Mouse (Mus musculus): ENCODE measurements around the gene Dstn.

Gene Dstn

DNA sequence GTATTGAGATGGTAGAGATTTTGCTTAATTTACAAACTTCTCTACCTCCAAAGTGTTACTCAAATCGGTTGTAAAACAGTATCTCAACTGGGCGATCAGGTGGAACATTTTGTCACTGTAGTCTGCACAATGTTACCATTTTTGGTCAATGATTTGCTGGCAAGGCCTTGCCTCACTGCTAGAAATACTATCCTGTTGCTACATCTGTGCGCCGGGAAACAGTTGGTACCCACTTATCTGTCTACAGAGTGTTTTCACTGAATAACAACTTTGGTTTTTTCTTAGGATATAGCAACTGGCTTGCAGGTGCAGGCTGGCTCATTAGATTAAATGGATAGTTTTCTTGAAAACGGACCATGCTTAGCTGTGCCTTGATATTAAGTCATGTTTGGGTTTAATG lies 1.1 kb downstream of the Dstn start:
- DNase-seq (ENCODE audit: low spot score), result no peak

DNA sequence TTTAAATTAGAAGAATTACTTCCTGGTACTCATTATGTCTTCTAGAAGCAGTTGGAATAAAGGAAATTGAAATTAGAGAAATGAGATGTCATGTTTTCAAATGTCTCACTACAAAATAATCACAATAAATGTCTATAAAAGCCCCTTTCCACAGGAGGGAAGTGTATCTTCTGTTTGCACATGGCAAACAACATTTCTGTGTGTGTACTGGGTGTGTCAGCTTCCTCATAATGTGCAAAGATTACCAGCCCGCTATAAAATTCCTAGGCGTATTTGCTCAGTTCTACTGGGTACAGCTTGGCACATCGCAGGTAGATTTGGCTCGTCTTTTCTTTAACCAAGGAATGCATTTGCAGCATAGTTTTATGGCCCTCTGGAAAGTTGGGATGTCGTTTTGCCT lies 2.5 kb downstream of the Dstn start:
- no peak for DNase-seq (ENCODE audit: low spot score)

DNA sequence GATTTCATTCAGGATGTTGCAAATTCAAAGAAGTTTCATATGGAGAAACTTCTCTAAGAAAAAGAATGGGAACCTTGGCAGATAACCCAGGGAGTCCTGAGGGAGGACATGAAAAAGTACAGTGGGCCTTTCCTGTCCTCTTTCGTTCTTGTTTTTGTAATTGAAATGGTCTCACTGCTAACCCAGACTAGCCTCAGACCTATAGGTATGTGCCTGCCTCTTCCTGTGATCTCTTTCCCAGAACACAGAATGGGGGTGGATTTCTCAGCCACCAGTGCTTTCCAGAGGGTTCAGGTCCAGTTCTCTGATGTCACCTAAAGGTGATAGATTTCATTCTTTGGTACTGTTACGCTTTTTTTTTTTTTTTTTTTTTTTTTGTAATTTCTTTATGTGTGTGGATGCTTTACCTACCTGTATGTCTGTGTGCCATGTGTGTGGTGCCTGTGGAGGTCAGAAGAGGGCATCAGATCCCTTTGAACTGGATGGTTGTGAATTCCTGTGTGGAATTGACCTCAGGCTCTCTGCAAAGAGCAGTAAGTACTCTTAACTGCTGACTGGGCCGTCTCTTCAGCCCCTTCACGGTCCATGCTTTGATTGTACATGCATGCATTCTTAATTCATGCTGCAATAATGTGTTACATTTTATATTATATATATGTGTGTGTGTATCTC lies 3.8 kb downstream of the Dstn start:
- no peak for DNase-seq (ENCODE audit: low spot score)

DNA sequence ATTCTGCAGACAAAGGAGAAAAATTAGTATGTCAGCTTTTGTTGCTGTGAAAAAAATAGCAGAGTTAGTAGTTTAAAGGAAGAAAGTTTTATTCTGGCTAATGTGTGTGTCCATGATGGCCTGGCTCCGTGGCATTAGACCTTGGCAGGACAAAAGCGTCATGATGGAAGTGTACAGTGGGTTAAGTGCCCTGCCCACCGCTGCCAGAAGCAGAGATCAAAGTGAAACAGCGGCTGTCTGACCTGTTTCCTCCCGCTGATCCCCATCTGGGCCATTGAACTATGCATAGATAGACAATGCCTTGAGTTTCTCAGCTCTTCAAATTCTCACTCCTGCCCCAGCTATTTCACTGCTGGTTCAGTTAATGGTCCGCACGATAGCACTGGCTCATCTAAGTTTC lies 9.0 kb downstream of the Dstn start:
- no peak for DNase-seq (ENCODE audit: low spot score)

DNA sequence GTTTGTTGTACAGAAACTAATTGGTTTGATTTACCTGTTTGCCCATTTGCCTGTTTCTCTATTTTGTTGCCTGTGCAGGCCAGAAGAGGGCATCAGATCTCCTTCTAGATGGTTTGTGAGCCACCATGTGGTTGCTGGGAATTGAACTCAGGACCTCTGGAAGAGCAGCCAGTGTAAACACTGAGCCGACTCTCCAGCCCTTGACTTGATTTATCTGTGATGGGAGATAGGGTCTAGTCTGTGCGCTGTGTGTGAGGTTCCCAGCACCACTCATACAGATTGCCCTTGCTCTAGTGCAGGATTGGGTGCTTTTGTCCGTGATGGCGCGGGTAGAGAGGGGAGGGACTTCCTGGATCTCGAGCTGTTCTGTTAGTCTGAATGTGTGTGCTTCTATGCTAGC lies 10.7 kb downstream of the Dstn start:
- no peak for DNase-seq (ENCODE audit: low spot score)

DNA sequence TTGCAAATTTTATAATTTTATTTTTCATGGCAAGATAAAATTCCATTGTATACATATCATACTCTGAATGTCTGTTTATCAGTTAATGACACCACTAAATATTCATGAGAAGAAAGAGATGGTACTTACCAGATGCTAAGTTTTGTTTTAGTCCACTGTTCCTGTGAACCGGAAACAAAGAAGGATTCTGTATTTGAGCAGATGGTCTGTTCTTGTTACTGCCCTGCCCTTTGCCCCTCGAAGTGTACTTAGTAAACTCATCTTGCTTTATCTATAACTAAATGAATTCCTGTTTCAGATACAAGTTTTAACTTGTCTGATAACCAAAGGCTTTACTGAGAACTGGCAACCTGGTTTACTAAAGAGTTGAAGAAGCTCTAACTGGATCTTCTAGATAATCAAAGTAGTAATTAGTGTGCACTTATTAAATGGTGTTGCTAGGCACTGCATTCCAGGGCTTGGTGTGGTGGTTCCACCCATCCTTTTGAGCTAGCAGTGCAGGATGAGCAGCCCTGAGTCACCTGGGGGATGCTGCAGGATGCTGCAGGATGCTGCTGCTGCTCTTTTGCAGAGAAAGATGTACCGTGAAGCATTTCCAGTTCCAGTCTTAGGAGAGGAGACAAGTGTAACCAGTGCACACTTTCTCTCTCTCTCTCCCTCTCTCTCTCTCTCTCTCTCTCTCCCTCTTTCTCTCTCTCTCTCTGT lies 14.6 kb downstream of the Dstn start:
- DNase-seq (ENCODE audit: low spot score), result no peak

DNA sequence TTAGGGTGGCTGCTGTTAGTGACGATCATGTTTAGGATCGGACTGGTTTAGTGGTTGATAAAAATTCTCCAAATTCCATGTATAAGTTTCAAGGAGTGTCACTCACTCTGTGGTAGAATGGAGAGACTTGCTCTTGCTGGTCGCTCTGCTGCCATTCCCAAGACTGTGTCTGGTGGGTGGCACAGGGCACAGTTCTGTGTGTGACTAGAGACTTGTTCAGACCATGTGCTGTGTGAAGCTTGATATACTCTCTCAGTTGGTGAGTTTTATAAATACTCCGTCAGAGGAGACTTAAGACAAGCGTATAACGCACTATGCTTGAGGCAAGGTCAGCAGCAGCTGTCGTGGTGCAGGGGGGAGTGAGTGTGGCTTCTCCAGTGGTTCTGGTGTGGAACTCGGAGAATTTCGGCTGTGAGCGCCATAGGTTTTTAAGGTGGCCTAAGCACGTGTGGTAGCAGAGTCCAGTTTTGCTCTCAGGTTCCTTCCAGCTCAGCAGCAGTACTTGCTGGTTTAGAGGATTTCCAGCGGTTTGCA lies 17.3 kb downstream of the Dstn start:
- no peak for DNase-seq (ENCODE audit: low spot score)

DNA sequence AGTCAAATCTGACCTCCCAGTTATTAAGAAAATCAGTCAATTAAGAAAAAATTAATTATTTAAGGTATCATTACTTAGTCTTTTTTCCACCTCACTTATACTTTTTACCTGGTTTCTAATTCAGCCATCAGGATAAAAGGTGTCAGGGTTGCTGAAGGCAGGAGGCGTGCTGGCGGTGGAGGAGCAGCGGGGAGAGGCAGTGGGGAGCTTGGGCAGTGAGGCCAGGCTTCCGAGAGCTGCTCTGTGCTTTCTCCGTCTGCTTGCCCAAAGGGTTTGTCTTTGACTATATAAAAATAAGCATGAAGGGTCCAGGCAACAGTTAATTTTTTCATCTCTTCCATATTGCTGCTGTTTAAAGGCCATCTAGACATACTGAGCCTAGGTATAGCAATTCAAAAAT lies 18.4 kb downstream of the Dstn start:
- DNase-seq (ENCODE audit: low spot score), result no peak

DNA sequence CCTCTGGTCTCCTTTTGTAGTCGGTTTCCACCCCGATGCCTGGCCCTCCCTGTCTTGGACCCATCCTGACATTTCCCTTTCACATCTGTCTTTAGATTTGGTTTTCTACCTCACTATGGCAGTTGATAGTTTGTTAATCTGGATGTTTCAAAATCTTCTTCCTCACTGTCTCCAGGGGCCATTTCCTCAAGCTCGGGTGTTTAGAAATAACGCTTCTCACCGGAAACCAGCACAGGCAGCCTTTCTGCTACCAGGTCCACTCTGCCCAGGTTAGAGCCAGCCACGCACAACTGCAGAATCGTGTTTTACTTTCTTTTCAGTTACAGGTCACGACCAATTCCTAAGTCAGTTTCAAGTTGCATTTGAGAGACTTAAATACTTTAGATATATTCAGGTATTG lies 19.3 kb downstream of the Dstn start:
- no peak for DNase-seq (ENCODE audit: low spot score)

DNA sequence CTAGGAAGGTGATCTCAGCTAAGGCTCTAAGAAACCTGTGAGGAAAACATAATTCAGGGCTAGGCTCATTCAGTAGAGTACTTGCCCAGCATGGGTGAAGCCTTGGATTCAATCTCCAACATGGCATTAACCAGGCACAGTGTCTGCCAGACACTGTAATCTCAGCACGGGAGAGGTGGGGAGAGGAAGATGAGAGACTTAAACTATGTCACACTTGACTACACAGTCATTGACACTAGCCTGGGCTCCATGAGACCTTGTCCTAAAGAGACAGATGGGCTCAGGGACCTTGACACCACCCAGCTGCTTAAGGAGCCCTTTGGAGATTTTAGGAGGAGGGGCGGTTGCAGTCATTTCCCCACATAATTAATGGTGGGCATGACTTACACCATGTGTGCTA lies 22.7 kb downstream of the Dstn start:
- DNase-seq (ENCODE audit: low spot score), result no peak

DNA sequence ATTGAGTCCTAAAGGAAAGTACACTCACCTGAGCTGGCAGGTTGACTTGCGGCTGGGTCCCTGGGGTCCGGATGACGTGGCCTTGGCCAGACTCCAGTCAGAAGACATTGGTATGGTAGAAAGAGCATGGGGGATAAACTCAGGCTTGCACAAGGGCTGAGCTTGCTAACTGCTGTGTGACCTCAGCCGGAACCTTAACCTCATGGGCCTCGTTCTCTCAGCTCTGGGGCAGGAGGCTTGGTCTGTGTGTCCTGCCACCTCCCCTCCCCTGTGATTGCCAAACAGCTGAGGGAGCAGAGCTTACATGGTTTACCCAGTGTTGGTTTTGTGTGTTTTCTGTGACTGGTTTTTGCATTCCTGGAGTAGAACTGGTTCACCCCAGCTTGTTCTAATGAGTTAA lies 25.3 kb downstream of the Dstn start:
- no peak for DNase-seq (ENCODE audit: low spot score)

DNA sequence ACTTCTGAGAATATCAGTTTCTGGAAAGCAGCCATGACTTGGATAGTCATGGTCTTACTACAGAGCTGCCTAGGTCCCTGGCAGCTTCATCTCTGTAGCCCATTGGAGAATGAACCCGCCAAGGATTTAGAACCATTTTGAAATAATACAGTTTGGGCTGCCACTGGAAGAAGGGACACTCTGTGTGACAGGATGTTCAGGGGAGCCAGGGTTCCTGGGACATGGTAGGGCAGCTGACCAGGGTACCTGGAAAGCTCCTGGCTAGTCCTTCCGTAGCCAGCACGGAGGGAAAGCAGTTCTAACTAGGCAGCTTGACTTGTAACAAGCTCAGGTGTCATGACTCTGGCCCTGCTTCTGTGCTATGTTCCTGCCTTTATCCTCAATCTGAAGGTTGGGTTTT lies 29.7 kb downstream of the Dstn start:
- no peak for DNase-seq (ENCODE audit: low spot score)

DNA sequence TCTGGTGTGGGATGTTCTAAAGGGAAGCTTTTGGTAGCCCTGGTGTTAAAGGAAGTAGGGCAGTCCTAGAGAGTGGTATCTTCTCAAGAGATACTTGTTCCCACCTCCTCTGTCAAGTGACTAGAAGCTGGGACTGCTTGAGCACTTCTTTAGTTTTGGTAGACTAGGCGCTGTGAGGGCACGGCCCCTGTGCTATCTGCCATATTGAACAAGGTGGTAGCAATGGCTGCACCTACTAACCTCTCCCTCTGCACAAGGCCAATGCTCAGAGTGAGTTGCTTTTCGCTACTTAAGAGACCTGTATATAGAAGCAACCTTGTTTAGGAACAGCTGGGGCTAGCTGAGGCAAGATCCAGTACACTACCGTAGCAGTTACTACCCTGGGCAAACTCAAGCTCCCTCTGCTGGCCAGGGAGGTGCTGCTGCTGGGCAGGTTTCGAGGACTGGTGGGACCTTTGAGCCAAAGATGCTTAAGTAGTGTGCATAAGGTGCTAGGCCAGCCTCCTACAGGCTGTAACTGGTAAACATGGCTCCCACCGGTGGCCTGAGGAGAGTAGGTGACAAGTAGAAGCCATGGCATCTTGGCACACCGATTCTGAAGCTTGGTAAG lies 30.5 kb downstream of the Dstn start:
- DNase-seq (ENCODE audit: low spot score), result peak; percentile 48

DNA sequence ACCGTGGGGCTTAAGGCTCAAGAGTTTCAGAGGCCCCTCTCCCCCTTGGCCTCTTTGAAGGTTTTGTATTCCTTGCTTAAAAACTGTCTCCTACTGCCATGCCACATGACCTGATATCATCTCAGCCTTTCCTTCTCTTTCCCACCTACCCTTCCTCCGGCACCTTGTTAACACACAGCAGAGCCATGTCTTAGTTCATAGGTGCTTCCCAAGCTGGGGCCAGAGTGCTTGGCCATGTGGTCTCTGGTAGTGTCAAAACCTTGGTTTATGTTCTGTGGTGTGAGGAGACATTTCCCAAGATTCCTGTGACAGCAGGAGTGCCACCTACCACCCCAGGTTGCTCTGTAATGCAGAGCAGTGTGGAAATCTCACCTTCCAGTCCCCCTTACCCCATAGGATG lies 31.3 kb downstream of the Dstn start:
- DNase-seq (ENCODE audit: low spot score), result no peak

DNA sequence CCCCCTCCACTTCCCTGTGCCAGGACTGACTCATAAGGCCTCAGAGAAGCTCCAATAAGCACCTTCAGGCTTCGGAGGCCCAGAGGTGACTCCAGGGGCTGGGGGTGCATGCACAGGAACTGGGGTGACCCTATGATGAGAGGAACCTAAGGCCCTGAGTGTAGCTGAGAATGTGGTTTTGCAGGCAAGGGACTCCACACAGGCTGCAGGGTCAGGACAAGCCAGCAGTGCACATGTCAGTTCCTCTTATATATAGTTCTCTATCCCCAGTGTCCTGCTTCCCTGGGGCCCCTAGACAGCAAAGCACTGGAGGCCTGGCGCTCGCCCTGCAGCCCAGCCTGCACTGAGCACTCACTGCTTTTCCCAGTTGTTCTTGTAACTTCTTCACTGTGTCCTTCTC lies 32.9 kb downstream of the Dstn start:
- no peak for DNase-seq (ENCODE audit: low spot score)

DNA sequence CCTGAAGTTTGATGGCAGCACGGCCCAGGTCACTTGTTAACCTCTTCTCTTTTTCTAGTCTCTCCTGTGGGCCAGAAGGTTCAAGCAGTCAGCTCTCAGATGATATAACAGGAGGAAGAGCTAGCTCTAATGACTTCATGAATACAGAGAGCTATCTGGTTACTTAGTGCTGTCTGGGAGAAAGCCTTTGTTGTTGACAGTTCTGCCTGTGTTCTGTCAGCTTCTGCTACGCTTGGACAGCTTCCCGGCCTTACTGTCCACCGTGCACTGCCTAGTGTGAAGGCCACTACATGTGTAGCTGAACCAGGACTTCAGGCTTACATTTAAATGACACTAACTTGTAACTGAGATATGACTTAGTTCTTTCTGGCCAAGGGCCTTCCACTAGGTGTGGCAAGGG lies 33.3 kb downstream of the Dstn start:
- no peak for DNase-seq (ENCODE audit: low spot score)

DNA sequence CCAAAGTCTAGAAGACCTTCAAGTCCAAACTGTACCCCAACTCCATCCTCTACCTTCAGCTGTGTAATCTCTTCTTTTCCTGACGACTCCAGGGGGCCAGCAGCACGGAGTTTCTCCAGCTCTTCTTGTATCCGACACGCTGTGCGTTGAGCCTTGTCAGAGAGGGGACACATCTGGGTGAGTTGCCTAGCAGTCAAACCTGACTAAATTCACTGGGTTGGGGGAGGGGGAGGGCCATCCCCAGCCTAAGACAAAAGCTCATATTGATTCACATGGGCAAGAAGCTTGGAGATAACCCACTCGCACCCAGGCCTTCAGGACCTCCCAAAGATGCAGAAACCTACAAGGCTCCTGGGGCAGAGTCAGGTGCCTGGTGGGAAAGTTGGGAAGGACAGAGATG lies 34.1 kb downstream of the Dstn start:
- DNase-seq (ENCODE audit: low spot score), result no peak

DNA sequence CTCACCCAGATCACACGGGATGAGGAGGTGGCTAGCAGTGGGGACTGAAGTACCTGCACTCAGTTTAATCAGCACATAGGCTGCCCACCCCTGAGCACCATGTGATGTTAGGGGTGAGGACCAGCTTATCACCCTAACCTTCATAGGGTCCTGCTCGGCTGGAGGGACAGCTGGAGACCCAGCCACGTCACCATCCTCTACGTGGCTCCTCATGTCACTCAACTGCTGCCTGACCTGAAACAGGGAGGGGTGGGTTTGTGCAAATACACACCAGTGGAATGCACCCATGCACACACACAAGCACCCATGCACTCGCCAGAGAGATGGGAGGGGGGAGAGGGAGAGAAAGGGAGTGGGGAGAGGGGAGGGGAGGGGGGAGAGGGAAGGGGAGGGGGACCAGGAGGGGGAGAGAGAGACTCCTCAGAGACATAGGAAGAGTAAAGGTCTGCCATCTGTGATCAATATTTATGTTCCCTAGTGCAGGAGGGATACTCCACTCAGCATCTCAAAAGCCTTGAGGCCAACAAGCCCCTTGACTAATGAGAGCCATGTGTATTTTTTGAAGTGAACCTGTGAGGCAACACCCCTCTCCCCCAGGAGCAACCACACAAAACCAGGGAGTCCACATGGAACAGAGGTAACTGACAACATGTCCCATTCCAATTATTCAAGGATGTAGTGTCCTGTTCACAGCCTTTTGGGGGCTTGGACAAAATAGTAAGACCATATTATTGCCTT lies 35.3 kb downstream of the Dstn start:
- no peak for DNase-seq (ENCODE audit: low spot score)

DNA sequence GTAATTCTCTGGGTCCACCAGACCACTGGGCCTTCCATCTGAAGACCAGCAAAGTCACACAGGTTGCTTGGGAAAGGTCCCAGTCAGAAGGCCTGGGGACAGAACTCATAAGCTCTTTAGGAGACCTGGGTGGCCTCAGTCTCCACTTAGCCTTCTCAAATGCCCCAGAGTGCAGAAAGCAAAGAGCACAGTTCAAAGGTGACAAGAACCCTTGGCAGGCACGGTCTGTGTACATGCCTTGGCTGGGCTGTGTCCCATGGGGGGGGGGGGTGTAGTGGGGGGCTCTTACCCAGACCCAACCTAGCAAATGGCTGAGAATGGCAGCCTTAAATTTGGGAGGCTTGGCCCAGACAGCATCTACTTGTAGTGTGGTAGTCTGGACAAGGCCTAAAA lies 35.9 kb downstream of the Dstn start:
- DNase-seq (ENCODE audit: low spot score), result no peak

DNA sequence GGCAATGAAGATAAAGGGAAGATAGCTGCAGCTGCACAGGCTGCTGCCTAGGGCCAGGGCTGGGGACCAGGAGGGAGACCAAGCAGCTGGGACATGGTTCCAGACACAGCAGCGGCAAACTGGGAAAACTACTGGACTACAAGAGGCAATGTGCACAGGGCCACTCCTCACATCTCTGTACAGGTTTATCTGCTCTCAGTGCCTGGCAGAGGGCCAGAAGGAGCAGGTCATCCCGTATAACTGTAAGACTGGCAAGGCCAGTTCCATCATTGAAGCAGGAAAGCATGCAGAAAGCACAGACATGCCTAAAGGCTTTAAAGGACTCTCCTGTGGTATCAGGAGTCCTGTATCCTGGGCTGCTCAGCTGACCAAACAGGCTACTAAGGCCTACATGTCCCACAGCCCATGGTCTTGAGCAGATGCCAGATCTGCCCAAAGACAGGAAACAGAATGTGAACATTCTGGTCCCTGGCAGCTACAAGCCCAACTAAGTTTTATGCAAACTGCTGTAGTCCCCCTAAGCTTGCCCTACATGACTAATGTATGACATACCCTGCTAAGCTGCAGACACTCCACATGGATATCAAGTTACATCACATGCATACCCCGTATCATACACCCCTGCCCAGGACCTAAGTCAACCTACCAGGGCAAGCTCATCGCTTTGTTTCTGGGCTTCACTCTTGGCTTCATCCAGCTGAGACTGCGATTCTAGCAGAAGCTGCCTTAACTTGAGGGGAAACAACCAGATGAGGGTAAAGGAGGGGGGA lies 36.6 kb downstream of the Dstn start:
- peak; percentile 44 for DNase-seq (ENCODE audit: low spot score)

DNA sequence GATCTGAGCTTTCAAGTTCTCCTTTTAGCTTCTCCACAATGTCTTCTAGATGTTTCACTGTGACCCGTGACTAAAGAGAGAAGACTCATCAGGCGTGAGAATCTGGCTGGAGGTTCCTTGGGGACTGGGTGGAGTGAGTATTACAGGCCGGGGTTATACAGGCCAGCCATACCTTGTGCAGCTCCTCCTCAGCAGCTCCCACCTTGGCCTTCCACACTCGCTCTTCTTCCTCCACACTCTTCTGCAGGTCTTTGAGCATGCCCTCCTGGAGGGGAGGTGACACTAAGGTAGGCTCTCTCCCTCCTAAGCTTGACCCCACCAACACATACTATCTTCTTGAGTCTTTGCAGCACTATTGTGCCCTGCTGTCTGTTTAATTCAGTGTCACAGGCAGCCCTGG lies 38.8 kb downstream of the Dstn start:
- no peak for DNase-seq (ENCODE audit: low spot score)

DNA sequence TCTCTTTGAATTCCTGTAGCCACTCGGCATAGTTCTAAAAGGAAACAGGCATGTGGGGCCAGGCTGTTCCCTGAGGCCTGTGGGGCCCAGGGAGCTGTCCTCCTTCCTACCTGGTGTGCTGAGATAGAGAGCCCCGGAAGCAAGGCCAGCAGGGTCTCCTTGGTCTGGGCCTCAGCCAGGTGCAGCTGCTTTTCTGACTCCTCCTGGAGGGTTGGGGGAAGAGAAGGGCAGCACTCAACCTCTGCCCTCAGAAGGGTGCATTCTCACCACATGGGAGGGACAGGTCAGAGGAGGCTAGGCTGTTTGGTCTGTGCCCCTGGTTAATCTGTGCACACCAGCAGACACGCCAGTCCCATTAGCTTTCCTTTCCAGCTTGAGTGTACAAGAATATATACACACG lies 39.9 kb downstream of the Dstn start:
- no peak for DNase-seq (ENCODE audit: low spot score)

Measured in urinary bladder, postnatal 25 days (tissue).